8 mouse cellular contexts compared by ENCODE assay signal in the genomic region with DNA sequence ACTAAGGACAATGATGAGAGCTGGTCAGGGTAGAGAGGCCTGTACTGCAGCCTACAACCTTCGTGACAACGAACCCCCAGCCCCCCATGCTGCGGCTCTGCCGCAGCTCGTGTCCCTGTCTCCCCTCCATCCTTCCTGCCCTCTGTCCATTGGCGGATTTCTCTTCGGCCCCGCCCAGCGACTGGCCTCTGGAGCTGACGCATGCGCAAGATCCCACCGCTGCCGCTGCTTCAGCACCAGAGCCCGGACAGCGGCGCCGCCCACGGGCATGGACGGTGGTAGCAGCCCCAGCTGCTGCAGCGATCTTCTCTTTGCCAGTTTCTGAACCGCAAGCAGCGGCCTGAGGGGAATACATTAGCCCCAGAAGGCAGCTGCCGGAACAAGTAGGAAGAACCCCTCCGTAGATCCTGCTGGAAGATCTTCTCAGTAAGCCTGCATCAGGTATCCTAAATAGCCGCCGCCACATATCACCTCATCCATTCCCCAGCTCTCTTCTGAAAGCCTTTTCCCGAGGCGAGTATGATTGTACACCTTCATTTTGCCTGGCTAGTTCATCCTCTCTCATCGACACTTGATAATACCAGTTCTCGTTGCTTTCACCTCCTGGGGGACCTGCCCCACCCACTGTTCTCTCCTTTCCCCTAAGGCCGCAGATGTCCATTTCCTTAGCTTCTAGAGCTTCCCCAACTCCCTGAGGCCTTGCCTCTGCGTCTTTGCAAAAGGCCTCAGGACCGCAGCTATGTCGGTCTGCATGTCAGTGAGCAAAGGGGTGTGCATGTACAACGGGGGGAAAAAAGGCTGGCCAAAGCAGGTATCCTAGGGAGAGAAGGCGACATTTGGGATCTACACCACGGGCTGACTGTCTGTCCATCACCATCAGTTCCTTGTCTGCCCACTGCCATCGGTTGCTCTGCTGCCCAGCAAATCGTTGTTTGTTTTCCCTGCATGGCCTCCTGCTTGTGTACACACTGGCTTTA. TPM values are rescaled to one million over a fixed set of nuclear protein-coding genes. Genes with fewer than 3 reads are reported as not detected.
DNase-seq lines count a peak whose midpoint lies in the region; ATAC-seq and TF ChIP-seq lines count a peak whose summit lies in the region.

A gene (plus strand): TSS at position 216 of the 977 bp plus-strand sequence.

- peak within 1 kb of the TSS; percentile 76 for H3K27ac ChIP-seq in forebrain, embryonic 14.5 days (ENCODE audit: low read depth, low read length)
- peak within 1 kb of the TSS; percentile 94 for H3K27ac ChIP-seq in layer of hippocampus, adult 2 months
- no peak within 1 kb of the TSS for H3K27ac ChIP-seq in lung, embryonic 14.5 days (ENCODE audit: low read depth)

- ATAC-seq in cerebellum, adult (ENCODE audit: insufficient number of reproducible peaks, low FRiP score, low TSS enrichment): peak; percentile 81
- peak; percentile 94 for ATAC-seq in forebrain, embryonic 14.5 days
- peak; percentile 89 for ATAC-seq in lung, embryonic 14.5 days (ENCODE audit: insufficient read depth)
- 0 out of 2 replicates have a peak, but pooled peaks have one; percentile 37 for ATAC-seq in neutrophil, adult 5-6 weeks (ENCODE audit: extremely low read depth, insufficient number of reproducible peaks, low FRiP score, poor library complexity, severe bottlenecking)

- H3K4me3 ChIP-seq in E14TG2a.4 (replicated peaks; ENCODE audit: low read length): peak within 1 kb of the TSS; percentile 52
- peak within 1 kb of the TSS; percentile 45 for H3K4me3 ChIP-seq in forebrain, embryonic 14.5 days (ENCODE audit: low read depth, low read length)
- peak within 1 kb of the TSS; percentile 82 for H3K4me3 ChIP-seq in layer of hippocampus, adult 2 months
- H3K4me3 ChIP-seq in lung, embryonic 14.5 days (ENCODE audit: low read depth, low read length): peak within 1 kb of the TSS; percentile 29

- WGBS in forebrain, embryonic 14.5 days: 12% methylated on average over 39 of the region's 39 CpGs
- WGBS in lung, embryonic 14.5 days: 12% methylated on average over 39 of the region's 39 CpGs

- intact Hi-C loops in heart, postnatal 14 days (cut with DNase I): loop anchor here (2.0 kb wide), 2 partner anchors 15 to 37 kb away; no protein-coding TSS in a partner anchor

- H3K4me2 ChIP-seq in forebrain, embryonic 14.5 days (ENCODE audit: low read length): peak within 1 kb of the TSS; percentile 69
- peak within 1 kb of the TSS; percentile 71 for H3K4me2 ChIP-seq in lung, embryonic 14.5 days

- no peaks in the 10 kb centered on the region for H3K36me3 ChIP-seq in E14TG2a.4 (ENCODE audit: insufficient read depth, low read length)
- H3K36me3 ChIP-seq in forebrain, embryonic 14.5 days (ENCODE audit: control insufficient read depth, insufficient read depth, low read length): no peaks in the 10 kb centered on the region
- H3K36me3 ChIP-seq in lung, embryonic 14.5 days (ENCODE audit: insufficient read depth): no peaks in the 10 kb centered on the region

- DNase-seq in forebrain, embryonic 14.5 days (ENCODE audit: low spot score): peak; percentile 97
- peak; percentile 94 to 96 for DNase-seq in heart, postnatal 14 days
- DNase-seq in layer of hippocampus, adult 2 months (ENCODE audit: low spot score in 2 of 2): peak; percentile 91 to 95
- DNase-seq in lung, embryonic 14.5 days: peak; percentile 98
- peak; percentile 91 for DNase-seq in testis, postnatal 14 days (ENCODE audit: low spot score)

- H3K9ac ChIP-seq in forebrain, embryonic 14.5 days (ENCODE audit: low read length): peak within 1 kb of the TSS; percentile 71
- H3K9ac ChIP-seq in lung, embryonic 14.5 days: no peak within 1 kb of the TSS; the same call in 1 of the 2 replicates

- no peaks in the 10 kb centered on the region for H3K9me3 ChIP-seq in E14TG2a.4 (ENCODE audit: low read length)
- H3K9me3 ChIP-seq in forebrain, embryonic 14.5 days (replicated peaks; ENCODE audit: control insufficient read depth, low read length): no peaks in the 10 kb centered on the region
- H3K9me3 ChIP-seq in lung, embryonic 14.5 days (ENCODE audit: low read depth, low read length): no peaks in the 10 kb centered on the region

- no peak for TF ChIP-seq CTCF in E14TG2a.4 (conservative IDR thresholded peaks at IDR 0.05; ENCODE audit: low read length)
- TF ChIP-seq CTCF in layer of hippocampus, adult 2 months (conservative IDR thresholded peaks at IDR 0.05): peak; percentile 63
- TF ChIP-seq CTCF in lung, embryonic 14.5 days (IDR thresholded peaks at IDR 0.05; ENCODE audit: low read depth): peak; percentile 50; the same call in 1 of the 2 replicates

- peaks cover 64% of the 10 kb centered on the region for H3K27me3 ChIP-seq in E14TG2a.4 (ENCODE audit: insufficient read depth, low read length)
- no peaks in the 10 kb centered on the region for H3K27me3 ChIP-seq in forebrain, embryonic 14.5 days (replicated peaks; ENCODE audit: control insufficient read depth, insufficient read depth, low read length)
- H3K27me3 ChIP-seq in lung, embryonic 14.5 days (ENCODE audit: insufficient read depth, low read length): peaks cover 6% of the 10 kb centered on the region; the same call in 1 of the 2 replicates

- peaks cover 21% of the 10 kb centered on the region for H3K4me1 ChIP-seq in E14TG2a.4 (replicated peaks; ENCODE audit: low read depth, low read length)
- peaks cover 13% of the 10 kb centered on the region for H3K4me1 ChIP-seq in forebrain, embryonic 14.5 days (ENCODE audit: control insufficient read depth, insufficient read depth, low read length)
- peaks cover 7% of the 10 kb centered on the region for H3K4me1 ChIP-seq in lung, embryonic 14.5 days (ENCODE audit: insufficient read depth)

RNA-seq across cellular contexts. Expression of the gene that starts here (rescaled TPM):
- polyA plus RNA-seq in forebrain, embryonic 14.5 days (2014; fragmentation: Nextera tagmentation; extraction: Ambion mirVana): 18.0 and 24.5 TPM in 2 replicates
- under 1 TPM; 0.02 to 0.10 TPM for total RNA-seq in heart, postnatal 14 days (2021)
- 100 to 1,000 TPM; 263 to 273 TPM for total RNA-seq in layer of hippocampus, adult 2 months (2021)
- 0.59 and 0.64 TPM in 2 replicates for polyA plus RNA-seq in lung, embryonic 14.5 days (2014; fragmentation: Nextera tagmentation; extraction: Ambion mirVana)
- not detected in 2 replicates for total RNA-seq in neutrophil, adult 5-6 weeks (2017)

Comparison
In these comparisons a context has a peak if more than half of its experiments do, and no peak if none do; other contexts are left out.
1. RNA of the gene that starts here (total RNA-seq): 263 to 273 TPM in layer of hippocampus, adult 2 months; 0.02 to 0.10 TPM in heart, postnatal 14 days and not detected in neutrophil, adult 5-6 weeks; every median in the first group is over 100 times any median in the second.
2. RNA of the gene that starts here (polyA plus RNA-seq): 18.0 to 24.5 TPM in forebrain, embryonic 14.5 days; 0.59 to 0.64 TPM in lung, embryonic 14.5 days; every median in the first group is over 10 times any median in the second.
3. Peak in DNase-seq in heart, postnatal 14 days; RNA of the gene not detected or under 1 TPM.
4. Peak in DNase-seq, ATAC-seq, H3K4me3 ChIP-seq and H3K4me2 ChIP-seq in lung, embryonic 14.5 days; RNA of the gene not detected or under 1 TPM.
5. Peak in ATAC-seq in neutrophil, adult 5-6 weeks; RNA of the gene not detected or under 1 TPM.
6. H3K4me3 ChIP-seq: peak in every context shown above with its lines; median percentile 82 in layer of hippocampus, adult 2 months; 52 in E14TG2a.4; 45 in forebrain, embryonic 14.5 days; 29 in lung, embryonic 14.5 days.
7. ATAC-seq: peak in every context shown above with its lines; median percentile 94 in forebrain, embryonic 14.5 days; 89 in lung, embryonic 14.5 days; 81 in cerebellum, adult; 37 in neutrophil, adult 5-6 weeks.
8. Peak in every context shown above with its lines, with median percentiles within 50 percentile points of each other: DNase-seq.